Mouse (Mus musculus) ES-Bruce4 (cell line): Measurements from ENCODE around the gene Xirp2. TPM values are rescaled to one million over a fixed set of nuclear protein-coding genes. Genes with fewer than 3 reads are reported as not detected.

ENCODE experiments used
- H3K27ac ChIP-seq: 2 replicates; pipeline ENCODE4 v1.5.1; 2012; ENCODE audit warnings: low read length, inconsistent platforms; ENCODE audit not compliant: insufficient read depth
- H3K27me3 ChIP-seq: 2 replicates; pipeline ENCODE4 v1.6.1; 2012; ENCODE audit warnings: mild to moderate bottlenecking, low read length, inconsistent platforms; ENCODE audit not compliant: control insufficient read depth, poor library complexity, insufficient read depth, severe bottlenecking
- H3K36me3 ChIP-seq: 2 replicates; pipeline ENCODE4 v1.6.1; 2012; ENCODE audit warnings: inconsistent platforms, mild to moderate bottlenecking, low read length, moderate library complexity; ENCODE audit not compliant: control insufficient read depth, poor library complexity, insufficient read depth, severe bottlenecking
- H3K4me1 ChIP-seq: one replicate; pipeline ENCODE4 v1.8.1; 2011; ENCODE audit warnings: low read length; ENCODE audit not compliant: control insufficient read depth, insufficient read depth
- H3K4me3 ChIP-seq: 2 replicates; pipeline ENCODE4 v1.5.1; 2011; ENCODE audit warnings: low read depth, mild to moderate bottlenecking, low read length
- H3K9ac ChIP-seq: 2 replicates; pipeline ENCODE4 v1.6.1; 2012; ENCODE audit warnings: low read depth, mild to moderate bottlenecking, inconsistent platforms; ENCODE audit not compliant: poor library complexity, severe bottlenecking
- H3K9me3 ChIP-seq: replicated peaks from 2 replicates; pipeline ENCODE4 v1.6.1; 2012; ENCODE audit warnings: mild to moderate bottlenecking, low read length, inconsistent platforms; ENCODE audit not compliant: control insufficient read depth, poor library complexity, insufficient read depth, severe bottlenecking
- CTCF ChIP-seq: IDR thresholded peaks from one replicate; pipeline ENCODE4 v1.8.1; 2011; ENCODE audit warnings: low read depth, low read length
- EP300 ChIP-seq: IDR thresholded peaks from 2 replicates; pipeline ENCODE4 v1.6.1; 2011; ENCODE audit warnings: low read depth, low read length; ENCODE audit not compliant: insufficient read depth
- POLR2A ChIP-seq: IDR thresholded peaks from one replicate; pipeline ENCODE4 v1.8.1; 2011; ENCODE audit warnings: low read length; ENCODE audit not compliant: insufficient read depth
- polyA plus RNA-seq: library from polyadenylated mRNA; stranded (reverse); fragments of >200 nt; gene quantifications from 2 replicates; pipeline ENCODE4 v1.2.4, GENCODE M21; 2011; ENCODE audit warnings: low read depth; ENCODE audit not compliant: missing spikeins, insufficient read depth, insufficient read length

Xirp2 gene
- polyA plus RNA-seq, 1 experiment, result not detected

GRCm38 (mm10) chr2:67481051-67481450 is 35.2 kb downstream of the Xirp2 start:
- no peaks in the 10 kb centered on the region for H3K4me1 ChIP-seq
- no peak for TF ChIP-seq EP300
- TF ChIP-seq POLR2A, result no peak
- TF ChIP-seq CTCF, result no peak
- H3K27ac ChIP-seq, result no peak overlapping the region
- no peaks in the 10 kb centered on the region for H3K27me3 ChIP-seq
- H3K9me3 ChIP-seq, result no peaks in the 10 kb centered on the region
- no peaks in the 10 kb centered on the region for H3K36me3 ChIP-seq
- no peak overlapping the region for H3K4me3 ChIP-seq
- H3K9ac ChIP-seq, result no peak overlapping the region

- H3K9me3 ChIP-seq, result no peaks in the 10 kb centered on the region
- no peak overlapping the region for H3K4me3 ChIP-seq
- no peaks in the 10 kb centered on the region for H3K4me1 ChIP-seq
- no peak overlapping the region for H3K27ac ChIP-seq
- H3K36me3 ChIP-seq, result no peaks in the 10 kb centered on the region
- no peaks in the 10 kb centered on the region for H3K27me3 ChIP-seq
- TF ChIP-seq EP300 (no peak), CTCF (no peak), POLR2A (no peak)
- H3K9ac ChIP-seq, result no peak overlapping the region
These were observed 40.9 kb downstream of the Xirp2 start for GRCm38 (mm10) chr2:67486721-67487120.

GRCm38 (mm10) chr2:67487162-67487561 is 41.4 kb downstream of the Xirp2 start:
- Histone ChIP-seq H3K4me3 (no peak overlapping the region), H3K36me3 (no peaks in the 10 kb centered on the region), H3K27ac (no peak overlapping the region), H3K9me3 (no peaks in the 10 kb centered on the region), H3K27me3 (no peaks in the 10 kb centered on the region), H3K4me1 (no peaks in the 10 kb centered on the region), H3K9ac (no peak overlapping the region)
- no peak for TF ChIP-seq POLR2A
- no peak for TF ChIP-seq CTCF
- no peak for TF ChIP-seq EP300

GRCm38 (mm10) chr2:67488465-67489127 is 42.8 kb downstream of the Xirp2 start:
- no peak overlapping the region for H3K9ac ChIP-seq
- no peaks in the 10 kb centered on the region for H3K9me3 ChIP-seq
- no peaks in the 10 kb centered on the region for H3K27me3 ChIP-seq
- no peaks in the 10 kb centered on the region for H3K4me1 ChIP-seq
- no peaks in the 10 kb centered on the region for H3K36me3 ChIP-seq
- no peak for TF ChIP-seq EP300
- TF ChIP-seq CTCF, result no peak
- no peak for TF ChIP-seq POLR2A
- no peak overlapping the region for H3K4me3 ChIP-seq
- H3K27ac ChIP-seq, result no peak overlapping the region

- Histone ChIP-seq H3K4me1 (no peaks in the 10 kb centered on the region), H3K27ac (no peak overlapping the region), H3K9ac (no peak overlapping the region), H3K27me3 (no peaks in the 10 kb centered on the region), H3K4me3 (no peak overlapping the region), H3K9me3 (no peaks in the 10 kb centered on the region), H3K36me3 (no peaks in the 10 kb centered on the region)
- TF ChIP-seq CTCF (no peak), EP300 (no peak), POLR2A (no peak)
These were observed 43.3 kb downstream of the Xirp2 start for GRCm38 (mm10) chr2:67489128-67489492.

- no peak overlapping the region for H3K9ac ChIP-seq
- no peaks in the 10 kb centered on the region for H3K27me3 ChIP-seq
- H3K9me3 ChIP-seq, result no peaks in the 10 kb centered on the region
- no peaks in the 10 kb centered on the region for H3K4me1 ChIP-seq
- no peak overlapping the region for H3K27ac ChIP-seq
- no peak overlapping the region for H3K4me3 ChIP-seq
- no peaks in the 10 kb centered on the region for H3K36me3 ChIP-seq
- TF ChIP-seq CTCF, result no peak
- no peak for TF ChIP-seq POLR2A
- no peak for TF ChIP-seq EP300
These were observed 59.7 kb downstream of the Xirp2 start for GRCm38 (mm10) chr2:67505457-67505856.
